In genomic region chr3:59744181-59744580, GRCm38 (mm10) we compare ENCODE assay signal across 9 mouse cellular contexts. TPM values are rescaled to one million over a fixed set of nuclear protein-coding genes. Genes with fewer than 3 reads are reported as not detected.
DNase-seq lines count a peak whose midpoint lies in the region; ATAC-seq lines count a peak whose summit lies in the region.
"Had no signal": no experiment of that assay in that cellular context is flagged by ENCODE, and none has a peak within 500 bp of the region (broad histone marks: within the 10 kb centered on the region; RNA-seq: fewer than 3 reads in every experiment).

No protein-coding gene starts in this region.

- intact Hi-C loops in left cerebral cortex, postnatal 25 days (cut with DNase I) = loop anchor here (5.0 kb wide), 1 partner anchor 572 kb away; no protein-coding TSS in a partner anchor
- intact Hi-C loops in left cerebral cortex, postnatal 10 days (cut with DNase I) = no loop called here

- DNase-seq in adrenal gland, postnatal 14 days = peak; percentile 21
- no peak for DNase-seq in adrenal gland, adult 8-10 months
- peak; percentile 2 for DNase-seq in left cerebral cortex, postnatal 25 days (ENCODE audit: low spot score in 2 of 2)
- DNase-seq in left cerebral cortex, postnatal 10 days (ENCODE audit: extremely low spot score in 1 of 2, low spot score in 2 of 2) = no peak
- peak; percentile 60 for DNase-seq in ES-CJ7 (ENCODE audit: low read depth, low spot score)
- DNase-seq in fibroblast of lung, adult 2 months (ENCODE audit: low read depth) = peak; percentile 21
- DNase-seq in frontal cortex, postnatal 14 days (ENCODE audit: low spot score in 2 of 2) = no peak

- ATAC-seq in inflammation-experienced regulatory T-cells, adult 6 months = no peak

RNA-seq across cellular contexts. Expression of gene Gm5538, which starts 14.6 kb away (rescaled TPM):
- total RNA-seq in adrenal gland, postnatal 14 days (2021) = not detected in 2 replicates
- not detected for total RNA-seq in adrenal gland, adult 8-10 months (2022)
- not detected for total RNA-seq in left cerebral cortex, postnatal 25 days (2021)
- not detected for total RNA-seq in left cerebral cortex, postnatal 10 days (2021)
- not detected for polyA plus RNA-seq in inflammation-experienced regulatory T-cells, adult 6 months (2017; shearing (Covaris generic))
- polyA plus RNA-seq: macrophage had no signal

Comparison
In these comparisons a context has a peak if more than half of its experiments do, and no peak if none do; other contexts are left out.
1. DNase-seq: peak in adrenal gland, postnatal 14 days (single experiment), left cerebral cortex, postnatal 25 days (2 of 2), ES-CJ7 (single experiment) and fibroblast of lung, adult 2 months (single experiment); none in adrenal gland, adult 8-10 months (single experiment), left cerebral cortex, postnatal 10 days (0 of 2) and frontal cortex, postnatal 14 days (0 of 2).